Mouse (Mus musculus): Measurements from ENCODE around the gene 9130213A22Rik.

9130213A22Rik gene

DNA sequence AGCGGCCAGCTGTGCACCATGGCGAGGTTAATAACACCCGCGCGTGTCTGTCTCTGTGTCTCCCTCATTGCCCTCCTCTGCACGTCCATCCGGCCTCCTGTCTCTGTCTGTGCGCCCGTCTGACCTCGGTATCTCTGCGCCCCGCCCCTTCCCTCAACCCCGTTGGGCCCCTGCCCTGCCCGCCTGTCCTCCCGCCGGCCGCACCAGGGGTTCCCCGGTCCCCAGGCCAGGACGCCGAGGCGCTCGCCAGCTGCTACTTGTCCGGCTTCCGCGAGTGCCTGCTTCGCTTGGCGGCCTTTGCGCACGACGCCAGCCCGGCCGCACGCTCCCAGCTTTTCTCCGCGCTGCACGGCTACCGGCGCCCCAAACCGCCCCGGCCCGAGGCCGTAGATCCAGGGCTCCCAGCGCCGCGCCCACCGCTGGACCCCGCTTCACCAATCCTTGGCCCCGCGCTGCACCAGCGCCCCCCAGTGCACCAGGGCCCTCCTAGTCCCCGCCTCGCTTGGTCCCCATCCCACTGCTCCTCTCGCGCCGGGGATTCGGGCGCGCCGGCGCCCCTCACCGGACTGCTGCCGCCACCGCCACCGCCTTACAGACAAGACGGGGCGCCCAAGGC, at the start of gene 9130213A22Rik:
TSS of gene 9130213A22Rik (minus strand) at position 254 of the 616 bp plus-strand sequence.
- DNase-seq (ENCODE audit: low read depth in 2 of 2, low spot score in 2 of 2), result peak; percentile 60

GRCm38 (mm10) chr11:69171626-69172025, 49.2 kb upstream of the 9130213A22Rik start:
- DNase-seq (ENCODE audit: low read depth in 2 of 2, low spot score in 2 of 2), result peak in 1 of 2 experiments; percentile 25

DNA sequence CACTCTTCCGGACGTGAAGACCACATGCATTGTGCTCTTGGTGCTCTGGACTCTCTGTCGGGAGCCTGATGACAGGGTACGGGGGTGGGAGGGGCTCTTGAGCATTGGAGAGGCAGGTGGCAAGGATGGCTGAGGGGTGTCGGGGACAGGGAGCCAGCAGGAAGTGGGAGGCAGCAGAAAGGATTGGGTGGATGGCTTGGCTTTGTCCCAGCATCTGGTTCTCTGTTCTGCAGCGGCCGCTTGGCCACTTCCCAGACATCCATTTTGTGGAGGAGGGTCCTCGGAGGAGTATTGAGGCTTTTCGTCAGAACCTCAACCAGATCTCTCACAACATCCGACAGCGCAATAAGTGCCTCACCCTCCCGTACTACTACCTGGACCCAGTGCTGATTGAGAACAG, 46.9 kb upstream of the 9130213A22Rik start:
- DNase-seq (ENCODE audit: low read depth in 2 of 2, low spot score in 2 of 2), result no peak

- DNase-seq (ENCODE audit: low read depth in 2 of 2, low spot score in 2 of 2), result no peak
Observed at GRCm38 (mm10) chr11:69156800-69157199, 34.4 kb upstream of the 9130213A22Rik start, which contains the start of gene Alox12b. Alox12b (plus strand) TSS chr11:69156989.

GRCm38 (mm10) chr11:69155351-69155750, 33.0 kb upstream of the 9130213A22Rik start:
- DNase-seq (ENCODE audit: low read depth in 2 of 2, low spot score in 2 of 2), result no peak

DNA sequence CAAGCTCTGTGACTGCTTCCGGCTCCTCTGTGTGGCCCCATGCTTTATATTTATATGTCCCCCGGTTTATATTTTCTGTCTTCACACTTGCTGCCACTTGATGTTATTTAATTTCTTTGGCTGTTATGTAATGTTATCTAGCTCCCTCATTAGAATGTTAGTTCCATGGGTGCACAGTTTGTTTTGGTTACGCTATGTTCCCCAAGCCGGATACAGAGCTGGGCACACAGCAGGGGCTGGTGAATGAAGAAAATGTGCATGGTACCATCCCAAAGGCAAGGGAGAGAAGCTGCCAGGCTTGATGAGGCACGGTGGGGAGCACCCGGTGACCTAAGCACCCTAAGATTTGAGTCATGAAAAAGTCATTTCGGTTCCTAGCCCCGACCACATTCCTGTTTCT, 31.4 kb upstream of the 9130213A22Rik start:
- no peak for DNase-seq (ENCODE audit: low read depth in 2 of 2, low spot score in 2 of 2)

GRCm38 (mm10) chr11:69151004-69151403, 28.6 kb upstream of the 9130213A22Rik start:
- DNase-seq (ENCODE audit: low read depth in 2 of 2, low spot score in 2 of 2), result no peak

- peak; percentile 56 to 79 for DNase-seq (ENCODE audit: low read depth in 2 of 2, low spot score in 2 of 2)
Observed at GRCm38 (mm10) chr11:69150444-69150843, 28.1 kb upstream of the 9130213A22Rik start.

DNA sequence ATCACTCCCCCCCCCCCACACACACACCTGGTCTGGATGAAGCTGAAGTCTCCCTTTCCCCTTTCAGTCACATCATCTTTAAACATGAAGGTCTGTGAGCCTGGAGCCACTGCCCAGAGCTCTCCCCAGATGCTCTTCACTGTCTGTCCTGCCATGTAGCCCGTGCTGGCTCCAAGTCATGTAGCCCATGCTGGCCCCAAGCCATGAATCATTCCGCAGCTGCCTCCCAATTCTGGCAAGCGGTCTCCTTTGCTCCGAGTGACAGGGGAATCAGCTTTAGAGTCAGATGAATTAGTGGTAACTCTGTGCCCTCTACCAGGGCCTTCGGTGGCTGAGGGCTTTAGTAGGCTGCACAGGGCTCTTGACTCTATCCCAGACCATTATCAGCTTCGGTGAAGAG, 27.3 kb upstream of the 9130213A22Rik start:
- no peak for DNase-seq (ENCODE audit: low read depth in 2 of 2, low spot score in 2 of 2)

DNA sequence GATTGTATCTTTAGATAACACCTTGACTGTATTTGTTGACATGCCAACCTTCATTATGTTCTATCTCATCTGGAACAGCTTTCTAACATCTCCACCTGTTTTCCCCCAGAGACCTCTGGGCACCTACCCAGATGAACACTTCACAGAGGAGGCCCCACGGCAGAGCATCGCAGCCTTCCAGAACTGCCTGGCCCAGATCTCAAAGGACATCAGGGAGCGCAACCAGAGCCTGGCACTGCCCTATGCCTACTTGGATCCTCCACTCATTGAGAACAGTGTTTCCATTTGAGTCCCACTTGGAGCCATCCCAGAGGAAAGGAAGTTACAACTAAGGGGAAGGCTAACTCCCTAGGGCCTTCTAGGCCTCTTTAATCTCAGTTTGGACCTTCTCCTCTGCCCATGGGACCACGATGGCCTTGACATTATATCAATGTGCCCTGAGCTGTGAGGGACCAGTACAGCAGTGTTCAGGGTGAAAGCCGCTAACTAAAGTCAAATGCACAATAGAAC, 26.1 kb upstream of the 9130213A22Rik start:
- DNase-seq (ENCODE audit: low read depth in 2 of 2, low spot score in 2 of 2), result no peak

DNA sequence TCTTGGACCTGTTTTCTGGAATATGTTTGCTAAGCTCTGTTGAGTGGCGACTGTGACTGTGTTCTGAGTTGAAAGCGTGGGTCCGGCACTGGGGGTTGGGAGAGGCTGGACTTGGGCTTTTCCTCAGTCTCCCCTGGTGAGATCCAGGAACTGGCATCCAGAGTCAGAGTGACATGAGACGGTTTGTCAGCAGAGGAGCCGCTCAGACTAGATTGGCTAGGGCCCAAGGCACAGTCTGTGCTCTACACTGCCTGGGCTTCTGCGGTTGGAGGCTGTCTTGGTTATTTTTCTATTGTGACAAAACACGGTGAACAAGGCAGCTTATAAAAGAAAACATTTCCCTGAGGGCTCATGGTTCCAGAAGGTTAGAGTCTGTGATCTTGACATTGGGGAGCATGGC, 25.2 kb upstream of the 9130213A22Rik start:
- DNase-seq (ENCODE audit: low read depth in 2 of 2, low spot score in 2 of 2), result no peak

DNA sequence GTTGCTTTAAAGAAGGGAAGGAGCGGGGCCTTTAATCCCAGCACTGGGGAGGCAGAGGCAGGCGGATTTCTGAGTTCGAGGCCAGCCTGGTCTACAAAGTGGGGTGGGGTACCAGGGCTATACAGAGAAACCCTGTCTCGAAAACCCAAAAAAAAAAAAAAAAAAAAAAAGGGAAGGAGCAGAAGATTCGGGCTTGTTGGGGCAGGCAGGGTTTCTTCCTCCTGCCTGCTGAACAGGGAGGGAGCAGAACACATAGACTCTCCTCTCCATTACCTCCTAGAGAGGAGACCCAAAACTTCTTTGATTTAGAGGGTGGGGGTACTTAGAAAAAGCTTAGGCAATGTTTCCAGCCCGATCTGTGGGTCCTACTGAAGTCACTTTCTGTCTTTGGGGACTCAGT, 13.0 kb upstream of the 9130213A22Rik start:
- no peak for DNase-seq (ENCODE audit: low read depth in 2 of 2, low spot score in 2 of 2)

- DNase-seq (ENCODE audit: low read depth in 2 of 2, low spot score in 2 of 2), result no peak
Observed at GRCm38 (mm10) chr11:69134622-69134968, 12.2 kb upstream of the 9130213A22Rik start.

DNA sequence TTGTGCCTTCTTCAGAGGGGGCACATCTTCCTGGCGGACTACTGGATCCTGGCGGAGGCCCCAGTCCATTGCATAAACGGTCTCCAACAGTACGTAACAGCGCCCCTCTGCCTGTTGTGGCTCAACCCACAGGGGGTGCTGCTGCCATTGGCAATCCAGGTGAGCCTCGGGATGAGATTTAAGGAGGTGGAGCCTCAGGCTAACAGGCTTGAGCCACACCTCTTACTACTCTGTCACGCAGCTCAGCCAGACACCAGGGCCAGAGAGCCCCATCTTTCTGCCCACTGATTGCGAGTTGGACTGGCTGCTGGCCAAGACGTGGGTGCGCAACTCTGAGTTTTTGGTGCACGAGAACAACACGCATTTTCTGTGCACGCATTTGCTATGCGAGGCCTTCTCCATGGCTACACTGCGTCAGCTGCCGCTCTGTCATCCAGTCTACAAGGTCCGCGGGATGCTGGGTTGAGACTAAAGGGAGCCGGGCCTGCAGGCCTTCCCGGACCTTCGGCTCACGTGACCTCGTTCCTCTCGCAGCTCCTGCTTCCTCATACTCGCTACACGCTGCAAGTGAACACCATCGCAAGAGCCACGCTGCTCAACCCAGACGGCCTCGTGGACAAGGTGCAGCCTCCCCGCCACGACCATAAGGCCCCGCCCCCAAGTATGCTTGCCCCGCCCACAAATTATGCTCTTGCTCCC, 11.7 kb upstream of the 9130213A22Rik start:
- DNase-seq (ENCODE audit: low read depth in 2 of 2, low spot score in 2 of 2), result peak; percentile 45 to 48

DNA sequence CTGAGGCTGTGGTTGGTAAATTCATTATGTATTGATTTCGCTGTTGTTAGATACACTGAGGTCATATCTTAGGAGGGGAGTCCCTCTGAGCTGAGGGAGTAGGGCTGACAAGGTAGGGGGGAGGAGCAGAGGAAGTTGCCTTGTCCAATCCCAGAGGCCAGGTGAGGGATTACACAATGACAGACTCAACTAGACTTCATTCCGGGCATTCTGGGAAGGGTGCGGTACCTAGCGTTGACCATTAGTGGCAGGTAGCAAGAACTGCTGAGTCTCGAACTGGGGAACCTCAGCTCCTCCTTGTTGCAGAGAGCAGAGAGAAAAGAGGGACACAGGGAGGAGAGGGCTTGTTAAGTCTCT, 11.2 kb upstream of the 9130213A22Rik start:
- no peak for DNase-seq (ENCODE audit: low read depth in 2 of 2, low spot score in 2 of 2)

GRCm38 (mm10) chr11:69128426-69129122, 6.2 kb upstream of the 9130213A22Rik start:
- no peak for DNase-seq (ENCODE audit: low read depth in 2 of 2, low spot score in 2 of 2)

GRCm38 (mm10) chr11:69126706-69127095, 4.3 kb upstream of the 9130213A22Rik start:
- no peak for DNase-seq (ENCODE audit: low read depth in 2 of 2, low spot score in 2 of 2)

GRCm38 (mm10) chr11:69125919-69126705, 3.7 kb upstream of the 9130213A22Rik start:
- DNase-seq (ENCODE audit: low read depth in 2 of 2, low spot score in 2 of 2), result peak in 1 of 2 experiments; percentile 24

- DNase-seq (ENCODE audit: low read depth in 2 of 2, low spot score in 2 of 2), result no peak
Observed at GRCm38 (mm10) chr11:69125852-69125918, 3.3 kb upstream of the 9130213A22Rik start, which contains the start of gene Aloxe3. Aloxe3 (plus strand) TSS chr11:69125896.

GRCm38 (mm10) chr11:69125041-69125851, 2.9 kb upstream of the 9130213A22Rik start:
- peak; percentile 82 to 83 for DNase-seq (ENCODE audit: low read depth in 2 of 2, low spot score in 2 of 2)

DNA sequence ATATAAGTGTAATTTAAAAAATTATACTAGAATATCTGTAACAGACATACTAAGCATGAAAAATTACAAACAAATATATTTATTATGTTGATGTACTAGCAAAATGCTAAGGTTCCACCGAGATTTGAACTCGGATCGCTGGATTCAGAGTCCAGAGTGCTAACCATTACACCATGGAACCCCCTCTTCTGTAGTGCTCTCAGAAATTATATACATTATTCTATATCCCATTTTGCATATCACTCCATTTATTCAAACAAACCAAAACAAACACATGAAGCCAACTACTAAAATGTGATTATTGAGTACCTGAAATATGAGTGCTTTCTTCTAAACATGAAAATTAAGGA, 2.1 kb upstream of the 9130213A22Rik start:
- DNase-seq (ENCODE audit: low read depth in 2 of 2, low spot score in 2 of 2), result peak; percentile 73 to 83

Measured in CD8-positive naive resting alpha-beta T cell, adult 2 months (primary cell).